Mouse (Mus musculus): ENCODE measurements around the gene Lrp8. TPM values are rescaled to one million over a fixed set of nuclear protein-coding genes. Genes with fewer than 3 reads are reported as not detected.

Lrp8 gene
- polyA plus RNA-seq, 1 experiment from 2014 or later = 0.48 TPM

DNA sequence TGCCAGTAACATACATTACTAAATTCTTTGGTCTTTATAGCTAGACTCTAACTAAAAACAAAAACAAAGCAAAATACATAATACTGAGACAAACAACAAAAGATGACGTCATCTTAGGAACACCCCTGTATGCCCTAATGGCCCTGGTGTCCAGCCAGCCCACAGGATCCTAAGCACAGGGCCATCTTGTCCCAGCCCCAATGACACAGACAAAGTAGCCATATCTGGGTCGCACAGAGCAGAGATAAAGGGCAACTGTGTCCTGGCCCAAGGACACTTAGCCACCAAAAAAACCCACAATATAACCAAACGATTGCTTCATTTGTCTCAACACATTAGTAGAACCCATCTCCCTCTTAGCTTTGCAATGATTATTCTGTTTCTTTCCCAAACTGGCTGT lies 8.9 kb downstream of the Lrp8 start:
- H3K9me3 ChIP-seq (replicated peaks) = no peaks in the 10 kb centered on the region
- no peak overlapping the region for H3K4me3 ChIP-seq
- no peak overlapping the region for H3K27ac ChIP-seq
- H3K36me3 ChIP-seq = no peaks in the 10 kb centered on the region
- H3K9ac ChIP-seq = no peak overlapping the region
- WGBS = 73% methylated on average over 3 of the region's 3 CpGs
- peaks cover 7% of the 10 kb centered on the region; the same call in 1 of the 2 replicates for H3K27me3 ChIP-seq
- H3K4me1 ChIP-seq (replicated peaks) = 0 out of 2 replicates have a peak, but pooled peaks cover 4% of the 10 kb centered on the region
- no peak overlapping the region for H3K4me2 ChIP-seq
- ATAC-seq (replicated peaks; ENCODE audit: insufficient number of reproducible peaks, insufficient read depth, low FRiP score, low read depth) = no peak

DNA sequence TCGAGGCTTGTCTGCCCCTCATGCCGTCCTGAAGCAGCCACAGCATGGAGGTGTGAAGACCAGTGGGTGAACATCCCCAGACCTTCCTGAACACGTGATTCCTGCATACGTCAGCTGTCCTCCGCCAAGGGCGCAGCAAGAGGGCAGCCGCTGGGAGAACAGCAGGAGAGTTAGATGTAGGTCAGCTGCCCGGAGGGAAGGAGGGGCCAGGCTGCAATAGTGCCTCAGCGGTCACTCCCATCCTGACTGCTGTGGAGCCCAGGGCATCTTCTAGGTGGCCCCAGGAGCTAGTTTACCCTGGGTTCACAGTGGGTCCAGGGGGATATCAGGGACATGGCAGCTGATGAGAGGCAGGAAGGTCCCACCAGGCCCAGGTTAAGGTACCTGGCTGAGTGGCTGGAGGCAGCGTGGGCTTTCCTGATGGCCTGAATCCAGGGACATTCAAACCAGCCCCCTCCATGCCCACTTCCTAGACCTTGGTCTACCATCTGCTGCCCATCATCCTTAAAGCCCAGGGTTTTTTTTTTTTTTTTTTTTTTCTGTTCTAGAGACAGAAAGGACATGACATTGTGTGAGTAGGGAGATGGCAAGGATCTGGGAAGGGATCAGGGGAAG lies 9.8 kb downstream of the Lrp8 start:
- H3K4me3 ChIP-seq = no peak overlapping the region
- no peak overlapping the region for H3K4me2 ChIP-seq
- no peak; the same call in 1 of the 2 replicates for ATAC-seq (replicated peaks; ENCODE audit: insufficient number of reproducible peaks, insufficient read depth, low FRiP score, low read depth)
- H3K4me1 ChIP-seq (replicated peaks) = 0 out of 2 replicates have a peak, but pooled peaks cover 4% of the 10 kb centered on the region
- no peaks in the 10 kb centered on the region for H3K9me3 ChIP-seq (replicated peaks)
- no peak overlapping the region for H3K27ac ChIP-seq
- no peak overlapping the region for H3K9ac ChIP-seq
- H3K27me3 ChIP-seq = peaks cover 3% of the 10 kb centered on the region; the same call in 1 of the 2 replicates
- 48% methylated on average over 10 of the region's 10 CpGs for WGBS
- no peaks in the 10 kb centered on the region for H3K36me3 ChIP-seq

DNA sequence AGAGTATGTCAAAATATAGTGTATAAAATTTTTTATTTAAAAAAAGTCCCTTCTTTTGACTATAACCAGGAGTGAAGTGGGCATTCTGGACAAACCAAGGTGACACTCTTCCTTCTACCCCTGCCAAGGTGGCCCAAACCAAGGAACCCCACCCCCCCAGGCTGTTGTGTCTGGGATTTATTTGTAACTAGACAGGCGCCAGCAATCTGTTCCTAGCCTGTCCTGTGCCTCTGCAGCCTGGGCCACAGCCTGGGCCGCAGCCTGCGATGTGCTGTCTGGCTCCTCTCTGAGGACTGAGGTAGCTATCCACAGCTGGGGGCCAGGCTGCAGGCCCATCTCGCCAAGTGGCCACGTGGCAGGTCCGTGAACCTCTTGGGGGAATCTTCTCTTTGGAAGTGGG lies 10.3 kb downstream of the Lrp8 start:
- H3K27me3 ChIP-seq = peaks cover 3% of the 10 kb centered on the region; the same call in 1 of the 2 replicates
- 0 out of 2 replicates have a peak, but pooled peaks cover 7% of the 10 kb centered on the region for H3K4me1 ChIP-seq (replicated peaks)
- no peak overlapping the region for H3K4me3 ChIP-seq
- no peak overlapping the region for H3K9ac ChIP-seq
- H3K9me3 ChIP-seq (replicated peaks) = no peaks in the 10 kb centered on the region
- no peak overlapping the region for H3K27ac ChIP-seq
- H3K4me2 ChIP-seq = no peak overlapping the region
- no peak for ATAC-seq (replicated peaks; ENCODE audit: insufficient number of reproducible peaks, insufficient read depth, low FRiP score, low read depth)
- H3K36me3 ChIP-seq = no peaks in the 10 kb centered on the region
- WGBS = 85% methylated on average over 6 of the region's 6 CpGs

DNA sequence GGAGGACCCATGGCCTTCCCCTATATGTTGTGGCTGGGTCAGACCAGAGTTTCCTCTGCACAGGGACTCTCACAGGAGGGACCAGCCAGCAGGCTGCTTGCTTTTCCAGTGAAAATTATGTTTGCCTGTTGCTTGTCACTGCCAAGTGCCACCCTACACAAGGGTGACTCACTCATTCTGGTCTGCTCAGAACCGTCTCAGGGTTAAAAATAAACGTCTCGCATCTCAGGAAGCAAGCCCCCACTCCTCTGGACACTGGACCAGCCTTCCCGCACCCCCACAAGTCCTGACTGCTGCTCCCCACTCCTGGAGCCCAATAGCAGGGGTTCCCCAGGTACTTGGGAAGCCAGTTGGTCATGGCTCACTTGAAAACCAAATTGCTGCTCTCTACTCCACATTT lies 14.4 kb downstream of the Lrp8 start:
- H3K4me3 ChIP-seq = no peak overlapping the region
- H3K9ac ChIP-seq = no peak overlapping the region
- no peaks in the 10 kb centered on the region for H3K36me3 ChIP-seq
- H3K4me1 ChIP-seq (replicated peaks) = peaks cover 13% of the 10 kb centered on the region
- no peak for ATAC-seq (replicated peaks; ENCODE audit: insufficient number of reproducible peaks, insufficient read depth, low FRiP score, low read depth)
- 37% methylated on average over 4 of the region's 4 CpGs for WGBS
- peaks cover 3% of the 10 kb centered on the region; the same call in 1 of the 2 replicates for H3K27me3 ChIP-seq
- no peaks in the 10 kb centered on the region for H3K9me3 ChIP-seq (replicated peaks)
- H3K4me2 ChIP-seq = no peak overlapping the region
- H3K27ac ChIP-seq = no peak overlapping the region

DNA sequence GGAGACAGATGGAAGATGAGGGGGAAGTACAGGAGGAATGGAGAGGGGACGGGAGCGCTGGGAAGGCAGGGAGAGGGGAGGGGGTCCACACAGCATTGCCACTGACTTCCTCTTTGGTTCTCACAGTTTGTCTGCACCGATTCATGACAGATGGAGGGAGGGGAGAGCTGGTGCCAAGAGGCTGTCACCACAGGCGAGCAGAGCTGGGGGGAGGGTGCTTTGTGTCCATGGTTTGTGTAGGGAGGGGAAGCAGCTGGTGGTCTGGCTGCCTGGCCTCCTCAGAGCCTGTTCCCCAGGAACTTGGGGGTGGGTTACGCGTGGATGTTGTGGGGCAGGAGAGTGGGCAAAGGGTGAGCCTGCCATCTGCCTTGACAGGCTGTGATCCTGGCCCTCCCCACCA lies 15.4 kb downstream of the Lrp8 start:
- no peak overlapping the region for H3K4me3 ChIP-seq
- WGBS = 28% methylated on average over 6 of the region's 6 CpGs
- no peaks in the 10 kb centered on the region for H3K9me3 ChIP-seq (replicated peaks)
- H3K36me3 ChIP-seq = no peaks in the 10 kb centered on the region
- H3K27ac ChIP-seq = no peak overlapping the region
- no peak for ATAC-seq (replicated peaks; ENCODE audit: insufficient number of reproducible peaks, insufficient read depth, low FRiP score, low read depth)
- no peak overlapping the region for H3K4me2 ChIP-seq
- no peak overlapping the region for H3K9ac ChIP-seq
- H3K27me3 ChIP-seq = peaks cover 3% of the 10 kb centered on the region
- peaks cover 11% of the 10 kb centered on the region for H3K4me1 ChIP-seq (replicated peaks)

DNA sequence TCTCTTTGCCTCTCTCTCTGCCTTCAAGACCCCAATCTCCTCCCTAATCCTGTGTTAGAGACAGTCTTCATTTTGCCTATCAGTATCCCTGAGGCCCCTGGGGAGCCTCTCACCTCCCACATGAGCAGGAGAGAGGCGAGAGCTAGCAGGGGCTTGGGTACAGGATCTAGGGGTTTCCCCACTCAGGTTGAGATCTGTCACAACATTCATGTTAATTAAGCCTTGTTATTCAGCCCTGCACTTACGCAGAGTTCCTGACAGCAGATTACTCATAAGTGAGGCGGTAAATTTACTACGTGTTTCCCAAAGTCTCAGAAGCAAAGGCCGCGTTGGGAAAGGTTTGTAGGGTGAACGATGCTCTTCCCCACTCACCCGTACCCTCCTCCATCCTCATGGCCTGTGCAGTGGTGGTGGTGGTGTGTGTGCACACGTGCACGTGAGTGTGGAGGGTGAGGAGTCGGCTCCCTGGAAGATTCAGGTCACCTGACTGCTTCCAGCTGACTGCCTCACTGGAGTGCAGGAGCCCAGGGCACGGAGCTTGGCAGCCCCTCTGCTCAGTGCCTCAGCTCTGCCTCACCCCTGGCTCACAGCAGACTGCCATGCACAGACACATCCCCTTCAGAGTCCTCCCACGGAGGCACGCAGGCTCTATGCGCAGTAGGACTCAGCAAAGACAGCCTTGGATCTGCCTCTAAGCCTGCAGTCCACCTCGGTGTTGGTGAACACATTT lies 18.1 kb downstream of the Lrp8 start:
- H3K36me3 ChIP-seq = no peaks in the 10 kb centered on the region
- H3K27me3 ChIP-seq = peaks cover 17% of the 10 kb centered on the region; the same call in 1 of the 2 replicates
- no peaks in the 10 kb centered on the region for H3K9me3 ChIP-seq (replicated peaks)
- H3K27ac ChIP-seq = no peak overlapping the region
- H3K4me1 ChIP-seq (replicated peaks) = peaks cover 17% of the 10 kb centered on the region
- WGBS = 64% methylated on average over 16 of the region's 16 CpGs
- H3K4me3 ChIP-seq = no peak overlapping the region
- no peak overlapping the region for H3K4me2 ChIP-seq
- H3K9ac ChIP-seq = no peak overlapping the region
- peak; percentile 16; the same call in 1 of the 2 replicates for ATAC-seq (replicated peaks; ENCODE audit: insufficient number of reproducible peaks, insufficient read depth, low FRiP score, low read depth)

DNA sequence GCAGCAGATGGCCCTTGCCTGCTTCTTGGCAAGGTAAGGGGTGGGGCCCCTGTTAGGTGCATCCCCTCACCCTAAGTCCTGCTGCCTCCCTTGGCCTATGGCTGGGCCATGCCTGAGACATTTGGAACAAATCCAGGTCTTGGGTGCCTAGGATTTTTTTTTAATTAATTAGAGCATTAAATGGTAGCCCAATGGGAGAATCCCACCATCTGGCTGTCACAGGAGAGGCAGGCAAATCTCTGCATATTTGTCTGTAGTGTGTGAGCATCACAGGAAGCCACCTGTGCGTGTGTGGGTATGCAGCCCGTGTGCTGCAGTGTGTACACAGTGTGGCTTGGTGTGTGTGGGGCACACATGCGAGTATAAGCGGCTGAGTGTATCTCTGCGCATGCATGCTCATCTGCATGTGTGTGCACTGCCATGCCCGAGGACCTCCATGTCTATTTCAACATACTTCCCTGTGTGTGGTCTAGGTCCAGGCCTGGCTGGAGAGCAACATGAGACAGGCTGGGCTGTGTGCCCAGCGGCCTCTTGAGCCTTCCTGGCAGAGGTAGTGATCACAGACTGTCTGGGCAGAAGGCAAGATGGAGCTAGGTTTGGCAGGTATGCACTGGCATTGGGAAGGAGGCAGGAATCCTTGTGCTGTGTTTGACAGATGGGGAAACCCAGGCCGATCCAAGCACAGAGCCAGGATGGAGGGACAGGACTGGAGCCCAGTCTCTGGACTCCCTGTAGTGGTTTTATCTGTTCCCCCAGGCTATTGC lies 19.0 kb downstream of the Lrp8 start:
- no peak overlapping the region for H3K27ac ChIP-seq
- H3K4me1 ChIP-seq (replicated peaks) = peaks cover 17% of the 10 kb centered on the region
- WGBS = 75% methylated on average over 8 of the region's 8 CpGs
- H3K9ac ChIP-seq = no peak overlapping the region
- no peaks in the 10 kb centered on the region for H3K9me3 ChIP-seq (replicated peaks)
- H3K4me2 ChIP-seq = no peak overlapping the region
- no peak for ATAC-seq (replicated peaks; ENCODE audit: insufficient number of reproducible peaks, insufficient read depth, low FRiP score, low read depth)
- H3K4me3 ChIP-seq = no peak overlapping the region
- H3K36me3 ChIP-seq = no peaks in the 10 kb centered on the region
- peaks cover 26% of the 10 kb centered on the region; the same call in 1 of the 2 replicates for H3K27me3 ChIP-seq

DNA sequence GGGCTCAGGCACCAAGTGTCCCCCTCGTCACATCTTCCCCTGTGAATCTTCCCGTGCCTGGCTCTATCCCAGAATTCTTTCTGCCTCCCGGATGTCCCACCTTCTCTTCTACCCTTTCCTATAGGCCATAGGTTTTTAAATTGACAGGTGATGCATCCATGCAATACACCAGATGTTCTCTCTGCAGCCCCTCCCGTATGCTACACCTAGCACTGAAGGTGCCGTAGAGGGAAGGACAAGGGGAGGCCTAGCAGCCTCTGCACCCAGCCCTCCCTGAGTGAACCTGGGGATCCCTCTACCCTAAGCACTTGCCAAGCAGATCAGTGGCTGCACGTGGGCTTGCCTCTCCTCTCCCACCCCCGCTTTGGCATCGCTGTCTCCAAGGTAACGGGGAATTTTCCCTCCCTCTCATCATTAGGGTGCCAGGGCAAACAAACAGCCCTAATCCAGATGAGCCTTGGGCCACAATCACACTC lies 20.9 kb downstream of the Lrp8 start:
- no peak for ATAC-seq (replicated peaks; ENCODE audit: insufficient number of reproducible peaks, insufficient read depth, low FRiP score, low read depth)
- Histone ChIP-seq H3K9me3 (replicated peaks) (no peaks in the 10 kb centered on the region), H3K27ac (no peak overlapping the region), H3K4me1 (replicated peaks) (peaks cover 15% of the 10 kb centered on the region), H3K4me2 (peak overlapping the region; percentile 25), H3K27me3 (peaks cover 27% of the 10 kb centered on the region), H3K9ac (no peak overlapping the region), H3K4me3 (peak overlapping the region; percentile 8; the same call in 1 of the 2 replicates), H3K36me3 (no peaks in the 10 kb centered on the region)
- WGBS = 63% methylated on average over 9 of the region's 9 CpGs

DNA sequence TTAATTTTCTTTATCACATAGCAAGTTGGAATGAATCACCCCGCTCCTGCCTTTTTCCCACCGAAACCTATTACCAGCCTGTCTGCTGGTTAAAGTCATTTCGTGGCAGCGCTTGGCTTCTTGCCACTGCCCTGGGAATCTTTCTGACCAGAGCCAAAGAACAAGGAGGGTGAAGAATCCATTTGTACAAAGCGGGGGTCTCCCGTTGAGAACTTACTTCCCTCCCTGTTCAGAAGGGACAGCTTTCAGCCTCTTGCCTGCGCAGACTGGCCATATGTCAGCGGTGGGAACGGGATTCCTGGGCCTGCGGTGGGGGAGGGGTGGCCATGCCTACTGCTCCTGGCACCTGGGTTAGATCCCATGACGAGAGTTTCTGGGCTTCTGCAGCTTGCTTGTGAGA lies 21.4 kb downstream of the Lrp8 start:
- no peak for ATAC-seq (replicated peaks; ENCODE audit: insufficient number of reproducible peaks, insufficient read depth, low FRiP score, low read depth)
- Histone ChIP-seq H3K27me3 (peaks cover 27% of the 10 kb centered on the region), H3K4me1 (replicated peaks) (peaks cover 15% of the 10 kb centered on the region), H3K9me3 (replicated peaks) (no peaks in the 10 kb centered on the region), H3K9ac (no peak overlapping the region), H3K4me3 (no peak overlapping the region), H3K36me3 (no peaks in the 10 kb centered on the region), H3K27ac (no peak overlapping the region), H3K4me2 (peak overlapping the region; percentile 25; the same call in 1 of the 2 replicates)
- 50% methylated on average over 11 of the region's 11 CpGs for WGBS

DNA sequence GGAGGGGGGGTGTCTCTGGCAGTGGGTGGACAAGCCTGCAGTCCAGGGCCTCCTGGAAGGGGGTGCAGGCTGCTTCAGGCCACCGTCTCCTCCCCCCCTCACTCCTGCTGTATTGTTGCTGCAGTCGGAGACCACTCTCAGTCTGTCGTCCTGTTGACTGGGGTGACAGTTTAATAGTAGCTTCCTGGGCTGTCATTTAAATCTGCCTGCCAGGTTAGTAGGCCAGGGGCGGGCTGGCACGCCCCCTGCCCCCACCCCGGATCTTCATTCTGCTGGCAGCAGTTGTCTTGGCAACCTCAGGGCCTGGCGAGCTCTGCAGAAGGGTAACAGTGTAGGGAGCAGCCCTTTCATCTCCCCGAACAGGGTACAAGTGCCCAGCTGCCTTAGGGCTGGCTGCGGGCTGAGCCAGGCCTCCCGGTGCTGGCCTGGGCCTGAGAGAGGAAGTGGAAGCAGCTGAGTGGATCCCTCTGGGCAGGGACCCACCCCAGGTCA lies 26.7 kb downstream of the Lrp8 start:
- Histone ChIP-seq H3K9ac (no peak overlapping the region), H3K27me3 (peaks cover 23% of the 10 kb centered on the region), H3K9me3 (replicated peaks) (no peaks in the 10 kb centered on the region), H3K4me2 (no peak overlapping the region), H3K4me1 (replicated peaks) (no peaks in the 10 kb centered on the region; the same call in 1 of the 2 replicates), H3K27ac (no peak overlapping the region), H3K4me3 (no peak overlapping the region), H3K36me3 (no peaks in the 10 kb centered on the region)
- no peak for ATAC-seq (replicated peaks; ENCODE audit: insufficient number of reproducible peaks, insufficient read depth, low FRiP score, low read depth)
- 61% methylated on average over 10 of the region's 10 CpGs for WGBS

DNA sequence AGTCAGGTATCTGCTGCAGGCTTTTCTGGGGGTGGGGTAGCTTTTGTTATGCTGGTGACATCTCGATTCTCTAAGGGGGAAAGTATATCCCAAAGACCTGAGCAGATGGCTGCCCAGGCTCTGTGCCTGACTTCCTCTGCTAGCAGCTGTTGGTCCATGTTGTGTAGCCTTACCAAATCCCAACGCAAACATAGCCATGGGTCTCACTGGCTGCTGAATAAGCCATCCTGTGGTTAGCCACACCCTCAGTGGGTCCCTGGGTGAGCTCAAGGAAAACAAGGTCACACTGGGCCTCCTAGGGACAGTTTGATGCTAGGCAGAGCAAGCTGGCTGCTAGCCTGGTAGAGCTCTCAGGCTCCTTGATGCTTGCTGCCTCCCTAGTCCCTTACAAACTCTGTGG lies 27.6 kb downstream of the Lrp8 start:
- no peaks in the 10 kb centered on the region for H3K4me1 ChIP-seq (replicated peaks)
- no peaks in the 10 kb centered on the region for H3K9me3 ChIP-seq (replicated peaks)
- no peak overlapping the region for H3K27ac ChIP-seq
- no peak overlapping the region for H3K9ac ChIP-seq
- H3K27me3 ChIP-seq = peaks cover 28% of the 10 kb centered on the region
- H3K36me3 ChIP-seq = no peaks in the 10 kb centered on the region
- no peak overlapping the region for H3K4me2 ChIP-seq
- ATAC-seq (replicated peaks; ENCODE audit: insufficient number of reproducible peaks, insufficient read depth, low FRiP score, low read depth) = no peak
- 48% methylated on average over 2 of the region's 2 CpGs for WGBS
- H3K4me3 ChIP-seq = no peak overlapping the region
